Mouse (Mus musculus): Measurements from ENCODE around the gene Vtn. TPM values are rescaled to one million over a fixed set of nuclear protein-coding genes. Genes with fewer than 3 reads are reported as not detected.
"Not testable (repeated sequence)": the region's sequence is repeated elsewhere in the genome, so short reads cannot be mapped to it uniquely, and the experiment has no call there.

Gene Vtn
- polyA plus RNA-seq, 1 experiment from 2014 or later = 91.3 TPM

GRCm38 (mm10) chr11:78522481-78522997, 23.6 kb downstream of the Vtn start:
- ATAC-seq (ENCODE audit: low read depth) = no peak
- H3K4me2 ChIP-seq (ENCODE audit: low read depth, low read length) = no peak overlapping the region
- peaks cover 73% of the 10 kb centered on the region for H3K36me3 ChIP-seq (ENCODE audit: control insufficient read depth, insufficient read depth, low read length)
- no peaks in the 10 kb centered on the region for H3K4me1 ChIP-seq (ENCODE audit: control insufficient read depth, insufficient read depth, low read length)
- no peak overlapping the region for H3K9ac ChIP-seq (replicated peaks; ENCODE audit: low read depth, low read length)
- H3K9me3 ChIP-seq (ENCODE audit: control insufficient read depth, low read length) = no peaks in the 10 kb centered on the region
- H3K4me3 ChIP-seq (ENCODE audit: low read depth, low read length) = no peak overlapping the region
- H3K27ac ChIP-seq (ENCODE audit: low read depth, low read length) = no peak overlapping the region
- 88% methylated on average over 1 of the region's 1 CpGs for WGBS
- H3K27me3 ChIP-seq (ENCODE audit: control insufficient read depth, insufficient read depth, low read length) = no peaks in the 10 kb centered on the region

GRCm38 (mm10) chr11:78523241-78523955, 24.5 kb downstream of the Vtn start:
- H3K4me2 ChIP-seq (ENCODE audit: low read depth, low read length) = no peak overlapping the region
- no peak for ATAC-seq (ENCODE audit: low read depth)
- H3K27ac ChIP-seq (ENCODE audit: low read depth, low read length) = no peak overlapping the region
- H3K27me3 ChIP-seq (ENCODE audit: control insufficient read depth, insufficient read depth, low read length) = no peaks in the 10 kb centered on the region
- H3K4me3 ChIP-seq (ENCODE audit: low read depth, low read length) = no peak overlapping the region
- H3K9ac ChIP-seq (replicated peaks; ENCODE audit: low read depth, low read length) = no peak overlapping the region
- H3K9me3 ChIP-seq (ENCODE audit: control insufficient read depth, low read length) = no peaks in the 10 kb centered on the region
- WGBS = 80% methylated on average over 9 of the region's 9 CpGs
- peaks cover 74% of the 10 kb centered on the region for H3K36me3 ChIP-seq (ENCODE audit: control insufficient read depth, insufficient read depth, low read length)
- H3K4me1 ChIP-seq (ENCODE audit: control insufficient read depth, insufficient read depth, low read length) = no peaks in the 10 kb centered on the region

- WGBS = 72% methylated on average over 2 of the region's 2 CpGs
- H3K27ac ChIP-seq (ENCODE audit: low read depth, low read length) = no peak overlapping the region
- no peak overlapping the region for H3K9ac ChIP-seq (replicated peaks; ENCODE audit: low read depth, low read length)
- ATAC-seq (ENCODE audit: low read depth) = no peak
- no peak overlapping the region for H3K4me2 ChIP-seq (ENCODE audit: low read depth, low read length)
- no peak overlapping the region for H3K4me3 ChIP-seq (ENCODE audit: low read depth, low read length)
- H3K4me1 ChIP-seq (ENCODE audit: control insufficient read depth, insufficient read depth, low read length) = no peaks in the 10 kb centered on the region
- H3K36me3 ChIP-seq (ENCODE audit: control insufficient read depth, insufficient read depth, low read length) = peaks cover 70% of the 10 kb centered on the region
- H3K9me3 ChIP-seq (ENCODE audit: control insufficient read depth, low read length) = no peaks in the 10 kb centered on the region
- H3K27me3 ChIP-seq (ENCODE audit: control insufficient read depth, insufficient read depth, low read length) = no peaks in the 10 kb centered on the region
Measured at GRCm38 (mm10) chr11:78524838-78525237, 25.9 kb downstream of the Vtn start.

- Histone ChIP-seq H3K27me3 (ENCODE audit: control insufficient read depth, insufficient read depth, low read length) (no peaks in the 10 kb centered on the region), H3K9ac (replicated peaks; ENCODE audit: low read depth, low read length) (no peak overlapping the region), H3K36me3 (ENCODE audit: control insufficient read depth, insufficient read depth, low read length) (peaks cover 44% of the 10 kb centered on the region), H3K9me3 (ENCODE audit: control insufficient read depth, low read length) (no peaks in the 10 kb centered on the region), H3K27ac (ENCODE audit: low read depth, low read length) (no peak overlapping the region), H3K4me3 (ENCODE audit: low read depth, low read length) (no peak overlapping the region), H3K4me2 (ENCODE audit: low read depth, low read length) (no peak overlapping the region), H3K4me1 (ENCODE audit: control insufficient read depth, insufficient read depth, low read length) (no peaks in the 10 kb centered on the region)
- no peak for ATAC-seq (ENCODE audit: low read depth)
- 86% methylated on average over 9 of the region's 9 CpGs for WGBS
Measured at GRCm38 (mm10) chr11:78528714-78529113, 29.8 kb downstream of the Vtn start.

- Histone ChIP-seq H3K9ac (replicated peaks; ENCODE audit: low read depth, low read length) (no peak overlapping the region), H3K27me3 (ENCODE audit: control insufficient read depth, insufficient read depth, low read length) (no peaks in the 10 kb centered on the region), H3K4me2 (ENCODE audit: low read depth, low read length) (no peak overlapping the region), H3K4me3 (ENCODE audit: low read depth, low read length) (no peak overlapping the region), H3K27ac (ENCODE audit: low read depth, low read length) (no peak overlapping the region), H3K4me1 (ENCODE audit: control insufficient read depth, insufficient read depth, low read length) (peaks cover 5% of the 10 kb centered on the region), H3K9me3 (ENCODE audit: control insufficient read depth, low read length) (no peaks in the 10 kb centered on the region), H3K36me3 (ENCODE audit: control insufficient read depth, insufficient read depth, low read length) (peaks cover 34% of the 10 kb centered on the region)
- no peak for ATAC-seq (ENCODE audit: low read depth)
- WGBS = 94% methylated on average over 12 of the region's 12 CpGs
Measured at GRCm38 (mm10) chr11:78530001-78530400, 31.1 kb downstream of the Vtn start.

- no peak for ATAC-seq (ENCODE audit: low read depth)
- Histone ChIP-seq H3K36me3 (ENCODE audit: control insufficient read depth, insufficient read depth, low read length) (peaks cover 25% of the 10 kb centered on the region), H3K9me3 (ENCODE audit: control insufficient read depth, low read length) (no peaks in the 10 kb centered on the region), H3K4me1 (ENCODE audit: control insufficient read depth, insufficient read depth, low read length) (peaks cover 9% of the 10 kb centered on the region), H3K9ac (replicated peaks; ENCODE audit: low read depth, low read length) (no peak overlapping the region), H3K4me3 (ENCODE audit: low read depth, low read length) (no peak overlapping the region), H3K27ac (ENCODE audit: low read depth, low read length) (no peak overlapping the region), H3K27me3 (ENCODE audit: control insufficient read depth, insufficient read depth, low read length) (no peaks in the 10 kb centered on the region), H3K4me2 (ENCODE audit: low read depth, low read length) (no peak overlapping the region)
- WGBS = 82% methylated on average over 6 of the region's 6 CpGs
Measured at GRCm38 (mm10) chr11:78531046-78531445, 32.2 kb downstream of the Vtn start.

GRCm38 (mm10) chr11:78531515-78531914, 32.6 kb downstream of the Vtn start:
- not testable (repeated sequence) for H3K9ac ChIP-seq (replicated peaks; ENCODE audit: low read depth, low read length); ATAC-seq (ENCODE audit: low read depth); H3K4me2 ChIP-seq (ENCODE audit: low read depth, low read length); H3K27me3 ChIP-seq (ENCODE audit: control insufficient read depth, insufficient read depth, low read length); H3K27ac ChIP-seq (ENCODE audit: low read depth, low read length); H3K4me1 ChIP-seq (ENCODE audit: control insufficient read depth, insufficient read depth, low read length); H3K4me3 ChIP-seq (ENCODE audit: low read depth, low read length); H3K9me3 ChIP-seq (ENCODE audit: control insufficient read depth, low read length)
- whole genome bisulfite sequencing = 90% methylated on average over 10 of the region's 10 CpGs
- peaks cover 23% of the 10 kb centered on the region for H3K36me3 ChIP-seq (ENCODE audit: control insufficient read depth, insufficient read depth, low read length)

- peak overlapping the region; percentile 63; the same call in 1 of the 2 replicates for H3K9ac ChIP-seq (replicated peaks; ENCODE audit: low read depth, low read length)
- peak overlapping the region; percentile 83 for H3K4me2 ChIP-seq (ENCODE audit: low read depth, low read length)
- H3K4me1 ChIP-seq (ENCODE audit: control insufficient read depth, insufficient read depth, low read length) = peaks cover 18% of the 10 kb centered on the region
- H3K27me3 ChIP-seq (ENCODE audit: control insufficient read depth, insufficient read depth, low read length) = no peaks in the 10 kb centered on the region
- no peak for ATAC-seq (ENCODE audit: low read depth)
- H3K36me3 ChIP-seq (ENCODE audit: control insufficient read depth, insufficient read depth, low read length) = peaks cover 4% of the 10 kb centered on the region; the same call in 1 of the 2 replicates
- 94% methylated on average over 4 of the region's 4 CpGs for WGBS
- H3K9me3 ChIP-seq (ENCODE audit: control insufficient read depth, low read length) = no peaks in the 10 kb centered on the region
- no peak overlapping the region for H3K27ac ChIP-seq (ENCODE audit: low read depth, low read length)
- H3K4me3 ChIP-seq (ENCODE audit: low read depth, low read length) = peak overlapping the region; percentile 66
Measured at GRCm38 (mm10) chr11:78534516-78534915, 35.6 kb downstream of the Vtn start.

- H3K4me2 ChIP-seq (ENCODE audit: low read depth, low read length) = peak overlapping the region; percentile 83
- peak overlapping the region; percentile 87 for H3K27ac ChIP-seq (ENCODE audit: low read depth, low read length)
- ATAC-seq (ENCODE audit: low read depth) = peak; percentile 11
- WGBS = under 1% methylated on average over 23 of the region's 23 CpGs
- H3K4me1 ChIP-seq (ENCODE audit: control insufficient read depth, insufficient read depth, low read length) = peaks cover 18% of the 10 kb centered on the region
- H3K36me3 ChIP-seq (ENCODE audit: control insufficient read depth, insufficient read depth, low read length) = peaks cover 7% of the 10 kb centered on the region; the same call in 1 of the 2 replicates
- H3K9me3 ChIP-seq (ENCODE audit: control insufficient read depth, low read length) = no peaks in the 10 kb centered on the region
- peak overlapping the region; percentile 63 for H3K9ac ChIP-seq (replicated peaks; ENCODE audit: low read depth, low read length)
- H3K27me3 ChIP-seq (ENCODE audit: control insufficient read depth, insufficient read depth, low read length) = no peaks in the 10 kb centered on the region
- peak overlapping the region; percentile 66 for H3K4me3 ChIP-seq (ENCODE audit: low read depth, low read length)
Measured at GRCm38 (mm10) chr11:78535376-78536079, 36.6 kb downstream of the Vtn start.

Measured in neural tube, embryonic 14.5 days (tissue).